Comparison of ENCODE assay signal across 10 mouse cellular contexts in the genomic region with DNA sequence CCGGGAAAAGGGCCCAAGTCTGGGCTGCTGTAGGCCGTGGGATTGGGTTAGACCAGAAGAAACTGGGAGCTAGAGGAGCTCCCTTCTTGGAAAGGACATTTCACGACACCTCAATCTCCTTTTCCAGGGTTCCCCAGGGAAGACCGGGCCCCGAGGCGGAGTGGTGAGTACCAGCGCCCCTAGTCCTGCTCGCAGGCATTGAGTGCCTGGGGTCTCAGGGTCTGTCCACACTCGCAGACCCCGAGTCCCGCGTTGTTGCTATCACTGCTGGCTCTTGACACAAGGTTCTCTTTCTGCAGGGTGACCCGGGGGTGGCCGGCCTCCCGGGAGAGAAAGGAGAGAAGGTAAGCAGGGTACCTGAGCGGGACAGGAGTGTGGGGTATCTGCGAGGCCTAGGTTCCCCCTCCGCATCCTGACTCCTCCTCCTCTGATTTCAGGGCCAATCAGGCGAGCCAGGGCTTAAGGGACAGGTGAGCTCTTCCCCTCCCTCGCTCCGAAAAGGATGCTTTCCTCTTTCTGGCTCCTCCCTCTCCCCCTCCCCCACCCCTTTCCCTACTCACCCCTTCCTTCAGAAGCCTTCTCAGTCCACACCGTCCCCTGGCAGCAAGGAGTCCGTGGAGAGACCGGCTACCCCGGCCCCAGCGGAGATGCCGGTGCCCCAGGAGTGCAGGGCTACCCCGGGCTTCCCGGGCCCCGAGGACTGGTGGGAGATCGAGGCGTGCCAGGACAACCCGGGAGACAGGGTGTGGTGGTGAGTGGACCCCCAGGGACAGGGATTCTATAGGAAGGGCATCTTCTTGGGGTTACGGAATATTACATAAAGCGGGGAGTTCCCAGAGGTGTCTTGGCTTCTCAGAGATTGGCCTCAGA. TPM values are rescaled to one million over a fixed set of nuclear protein-coding genes. Genes with fewer than 3 reads are reported as not detected.
A peak's percentile ranks its signal among the peaks of the same experiment; 100 is the strongest.
DNase-seq lines count a peak whose midpoint lies in the region; ATAC-seq lines count a peak whose summit lies in the region.
"Had no signal": no experiment of that assay in that cellular context is flagged by ENCODE, and none has a peak within 500 bp of the region (broad histone marks: within the 10 kb centered on the region; RNA-seq: fewer than 3 reads in every experiment).

No protein-coding gene starts in this region.

- ATAC-seq in kidney, embryonic 15.5 days (replicated peaks; ENCODE audit: low FRiP score): peak; percentile 55
- peak; percentile 60 for ATAC-seq in forebrain, embryonic 16.5 days
- peak; percentile 73 for ATAC-seq in neural tube, embryonic 13.5 days (ENCODE audit: low read depth)

- peak overlapping the region; percentile 61 for H3K4me2 ChIP-seq in kidney, embryonic 15.5 days
- peak overlapping the region; percentile 42 for H3K4me2 ChIP-seq in forebrain, embryonic 16.5 days (ENCODE audit: low read length)
- H3K4me2 ChIP-seq in neural tube, embryonic 13.5 days: peak overlapping the region; percentile 49

- whole genome bisulfite sequencing in kidney, embryonic 15.5 days: 9% methylated on average over 35 of the region's 35 CpGs
- WGBS in forebrain, embryonic 16.5 days: 10% methylated on average over 34 of the region's 35 CpGs
- 10% methylated on average over 35 of the region's 35 CpGs for WGBS in neural tube, embryonic 13.5 days

- peaks cover 11% of the 10 kb centered on the region; the same call in 1 of the 2 replicates for H3K4me1 ChIP-seq in kidney, embryonic 15.5 days
- peaks cover 6% of the 10 kb centered on the region for H3K4me1 ChIP-seq in forebrain, embryonic 16.5 days (replicated peaks; ENCODE audit: control insufficient read depth, insufficient read depth, low read length)
- peaks cover 22% of the 10 kb centered on the region for H3K4me1 ChIP-seq in neural tube, embryonic 13.5 days (replicated peaks)

- H3K27me3 ChIP-seq in kidney, embryonic 15.5 days: peaks cover 24% of the 10 kb centered on the region
- peaks cover 2% of the 10 kb centered on the region; the same call in 1 of the 2 replicates for H3K27me3 ChIP-seq in forebrain, embryonic 16.5 days (replicated peaks; ENCODE audit: control insufficient read depth, insufficient read depth, low read length)
- H3K27me3 ChIP-seq in neural tube, embryonic 13.5 days: peaks cover 15% of the 10 kb centered on the region

- no peaks in the 10 kb centered on the region for H3K9me3 ChIP-seq in kidney, embryonic 15.5 days (replicated peaks)
- H3K9me3 ChIP-seq in forebrain, embryonic 16.5 days (ENCODE audit: control insufficient read depth, low read length): no peaks in the 10 kb centered on the region
- no peaks in the 10 kb centered on the region for H3K9me3 ChIP-seq in neural tube, embryonic 13.5 days

- H3K4me3 ChIP-seq in kidney, embryonic 15.5 days (replicated peaks): peak overlapping the region; percentile 31
- H3K4me3 ChIP-seq in forebrain, embryonic 16.5 days (replicated peaks; ENCODE audit: low read length): peak overlapping the region; percentile 31
- H3K4me3 ChIP-seq in neural tube, embryonic 13.5 days: peak overlapping the region; percentile 26

- 0 out of 2 replicates have a peak overlapping the region, but pooled peaks have one; percentile 29 for H3K9ac ChIP-seq in kidney, embryonic 15.5 days
- 0 out of 2 replicates have a peak overlapping the region, but pooled peaks have one; percentile 15 for H3K9ac ChIP-seq in forebrain, embryonic 16.5 days (replicated peaks; ENCODE audit: low read depth, low read length)
- peak overlapping the region; percentile 55 for H3K9ac ChIP-seq in neural tube, embryonic 13.5 days

- H3K36me3 ChIP-seq in kidney, embryonic 15.5 days: no peaks in the 10 kb centered on the region
- no peaks in the 10 kb centered on the region for H3K36me3 ChIP-seq in forebrain, embryonic 16.5 days (ENCODE audit: control insufficient read depth, insufficient read depth)
- H3K36me3 ChIP-seq in neural tube, embryonic 13.5 days: no peaks in the 10 kb centered on the region

- DNase-seq in kidney, postnatal 25 days: no peak
- peak; percentile 46 for DNase-seq in cerebellum, adult 8-10 months
- DNase-seq in ovary, adult 18-20 months (ENCODE audit: low spot score): no peak
- no peak for DNase-seq in B cell, adult 2 months
- DNase-seq in layer of hippocampus, adult 11-12 months (ENCODE audit: low spot score): no peak
- DNase-seq: thymus, postnatal 25 days had no signal

- H3K27ac ChIP-seq in kidney, embryonic 15.5 days: no peak overlapping the region
- no peak overlapping the region for H3K27ac ChIP-seq in forebrain, embryonic 16.5 days (ENCODE audit: low read length)
- no peak overlapping the region for H3K27ac ChIP-seq in neural tube, embryonic 13.5 days (replicated peaks)
- H3K27ac ChIP-seq: macrophage had no signal

RNA-seq across cellular contexts. Expression of a gene that starts 13.5 kb away (rescaled TPM):
- polyA plus RNA-seq in kidney, embryonic 15.5 days (2015; fragmentation: Nextera tagmentation; extraction: Ambion mirVana): 3.9 and 6.0 TPM in 2 replicates
- 4.6 and 5.5 TPM in 2 replicates for polyA plus RNA-seq in forebrain, embryonic 16.5 days (2015; fragmentation: Nextera tagmentation; extraction: Ambion mirVana)
- 17.7 and 24.4 TPM in 2 replicates for polyA plus RNA-seq in neural tube, embryonic 13.5 days (2015; fragmentation: Nextera tagmentation; extraction: Ambion mirVana)

RNA-seq across cellular contexts. Expression of a gene that starts 35.6 kb away (rescaled TPM):
- polyA plus RNA-seq in kidney, embryonic 15.5 days (2015; fragmentation: Nextera tagmentation; extraction: Ambion mirVana): 14.4 and 15.4 TPM in 2 replicates
- 34.4 and 36.8 TPM in 2 replicates for polyA plus RNA-seq in forebrain, embryonic 16.5 days (2015; fragmentation: Nextera tagmentation; extraction: Ambion mirVana)
- 42.0 and 42.4 TPM in 2 replicates for polyA plus RNA-seq in neural tube, embryonic 13.5 days (2015; fragmentation: Nextera tagmentation; extraction: Ambion mirVana)

RNA-seq across cellular contexts. Expression of a gene that starts 45.4 kb away (rescaled TPM):
- polyA plus RNA-seq in kidney, embryonic 15.5 days (2015; fragmentation: Nextera tagmentation; extraction: Ambion mirVana): 37.8 and 38.1 TPM in 2 replicates
- 27.4 and 32.1 TPM in 2 replicates for polyA plus RNA-seq in forebrain, embryonic 16.5 days (2015; fragmentation: Nextera tagmentation; extraction: Ambion mirVana)
- polyA plus RNA-seq in neural tube, embryonic 13.5 days (2015; fragmentation: Nextera tagmentation; extraction: Ambion mirVana): 28.3 and 31.0 TPM in 2 replicates

RNA-seq across cellular contexts. Expression of a gene that starts 56.3 kb away (rescaled TPM):
- not detected in 2 replicates for polyA plus RNA-seq in kidney, embryonic 15.5 days (2015; fragmentation: Nextera tagmentation; extraction: Ambion mirVana)
- polyA plus RNA-seq in forebrain, embryonic 16.5 days (2015; fragmentation: Nextera tagmentation; extraction: Ambion mirVana): not detected in 2 replicates
- not detected in 2 replicates for polyA plus RNA-seq in neural tube, embryonic 13.5 days (2015; fragmentation: Nextera tagmentation; extraction: Ambion mirVana)
- polyA plus RNA-seq: macrophage had no signal
